Mouse (Mus musculus): ENCODE data around the gene Mbd3.

Gene Mbd3

DNA sequence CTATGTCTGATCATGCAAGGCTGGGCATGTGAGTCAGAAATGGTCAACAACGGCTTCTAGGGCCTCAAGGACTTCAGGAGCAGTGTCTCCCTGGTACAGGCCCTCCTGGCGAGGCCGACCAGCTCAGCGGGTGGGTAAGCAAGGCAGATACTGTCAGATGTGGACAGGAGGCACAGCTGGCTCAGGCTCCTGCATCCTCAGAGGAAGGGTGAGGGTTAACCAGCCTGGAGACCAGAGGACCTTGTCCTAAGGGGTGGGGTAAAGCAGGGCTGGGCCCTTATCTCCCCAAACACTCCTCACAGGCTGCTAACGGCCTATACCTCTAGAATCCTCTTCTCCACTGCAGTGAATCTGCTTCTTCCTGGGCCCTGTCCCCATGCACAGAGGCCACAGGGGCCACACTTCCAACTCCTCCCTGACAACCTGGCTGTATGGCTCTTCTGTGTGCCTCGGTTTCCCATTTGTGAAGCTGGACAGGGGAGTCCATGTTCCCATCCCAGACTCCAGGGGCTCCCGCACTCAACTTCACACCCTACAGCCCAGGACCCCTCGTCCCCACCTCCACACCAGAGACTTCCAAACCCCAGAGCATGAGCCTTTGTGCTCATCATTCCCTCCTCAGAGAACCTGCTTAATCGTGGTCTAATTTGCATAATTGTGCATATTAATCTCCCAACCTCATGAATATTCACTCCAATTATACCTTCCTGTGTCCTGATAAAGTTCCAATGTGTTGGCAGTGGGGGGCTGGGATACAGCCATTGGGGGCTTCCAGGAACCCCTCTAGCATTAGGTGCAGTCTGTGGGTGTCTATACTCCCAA, 22.5 kb upstream of the Mbd3 start:
- DNase-seq = no peak

- DNase-seq = no peak
Measured at GRCm38 (mm10) chr10:80421208-80421607, 21.9 kb upstream of the Mbd3 start.

DNA sequence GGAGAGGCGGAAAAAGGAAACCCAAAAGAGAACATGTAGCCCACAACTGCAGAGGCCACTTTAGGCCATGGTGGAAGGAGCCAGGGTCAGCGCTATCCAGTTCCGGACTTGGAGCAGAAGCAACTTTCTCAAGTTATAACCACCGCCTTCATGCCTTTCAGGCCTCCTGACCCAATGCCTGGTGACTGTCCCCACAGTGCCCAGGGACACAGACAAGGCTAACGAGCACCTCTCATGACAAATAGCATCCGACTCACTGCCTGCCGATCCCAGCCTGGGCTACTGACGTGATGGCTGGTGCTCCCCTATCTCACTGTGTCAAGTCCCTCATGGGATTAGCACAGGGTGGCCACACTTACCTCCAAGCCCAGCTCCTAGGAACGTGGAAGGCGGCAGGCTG, 21.4 kb upstream of the Mbd3 start:
- no peak for DNase-seq

- no peak for DNase-seq
Measured at GRCm38 (mm10) chr10:80419419-80419818, 20.1 kb upstream of the Mbd3 start.

DNA sequence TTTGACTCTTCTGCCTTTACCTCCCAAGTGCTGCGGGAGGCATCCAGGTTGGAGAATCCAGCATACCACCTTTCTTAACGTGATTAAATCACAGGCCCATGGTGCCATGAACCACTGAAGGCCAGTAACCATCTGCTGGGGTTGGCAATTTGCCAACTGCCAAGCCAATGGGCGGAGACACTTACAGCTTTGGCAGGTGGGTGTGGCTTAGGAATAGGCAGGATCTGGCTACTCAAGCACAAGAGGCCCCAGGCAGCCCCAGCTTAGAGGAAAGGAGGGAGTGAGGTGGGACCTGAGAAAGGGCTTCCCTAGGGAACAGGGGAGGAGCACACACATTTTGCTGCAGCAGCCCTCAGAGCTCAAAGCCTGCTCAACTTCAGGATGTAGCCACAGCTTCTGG, 19.0 kb upstream of the Mbd3 start:
- peak; percentile 68 for DNase-seq

DNA sequence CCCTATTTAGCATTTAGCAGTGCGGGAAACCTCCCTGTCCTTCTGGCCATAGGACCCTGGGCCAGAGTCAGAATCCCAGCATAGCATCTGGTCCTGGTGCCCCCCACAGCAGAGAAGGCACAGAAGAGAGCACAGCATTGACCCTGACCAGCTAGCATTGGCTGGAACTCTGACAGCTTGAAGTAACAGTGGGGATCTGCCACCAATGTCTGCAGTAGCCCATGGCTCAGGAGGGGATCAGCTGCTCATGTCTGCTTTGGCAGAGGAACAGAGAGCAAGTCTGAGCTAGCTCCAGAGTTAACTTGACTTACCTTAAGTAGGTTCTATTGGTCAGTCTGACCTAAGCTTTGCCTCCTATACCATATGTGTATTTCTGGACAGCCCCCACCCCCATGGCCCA, 18.5 kb upstream of the Mbd3 start:
- DNase-seq = no peak

DNA sequence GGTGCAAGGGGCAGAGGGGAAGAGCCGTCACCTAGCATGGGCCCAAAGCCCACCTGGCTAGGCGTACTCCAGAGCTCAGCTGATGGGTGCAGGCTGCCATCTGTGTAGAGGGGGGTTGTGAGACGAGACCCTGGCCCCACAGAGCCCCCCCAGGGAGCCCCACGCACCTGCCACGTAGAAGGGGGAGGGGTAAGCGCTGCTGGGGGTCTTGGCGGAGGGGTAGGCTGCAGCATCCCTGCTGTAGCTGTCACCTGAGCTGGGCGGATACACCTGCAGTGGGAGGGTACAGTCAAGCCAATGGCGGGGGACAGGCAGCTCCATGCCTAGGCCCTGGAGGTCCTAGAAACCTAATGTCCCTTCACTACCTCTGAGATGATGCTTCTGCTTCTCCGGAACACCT, 18.0 kb upstream of the Mbd3 start:
- DNase-seq = no peak

- no peak for DNase-seq
Measured at GRCm38 (mm10) chr10:80415566-80415965, 16.2 kb upstream of the Mbd3 start.

DNA sequence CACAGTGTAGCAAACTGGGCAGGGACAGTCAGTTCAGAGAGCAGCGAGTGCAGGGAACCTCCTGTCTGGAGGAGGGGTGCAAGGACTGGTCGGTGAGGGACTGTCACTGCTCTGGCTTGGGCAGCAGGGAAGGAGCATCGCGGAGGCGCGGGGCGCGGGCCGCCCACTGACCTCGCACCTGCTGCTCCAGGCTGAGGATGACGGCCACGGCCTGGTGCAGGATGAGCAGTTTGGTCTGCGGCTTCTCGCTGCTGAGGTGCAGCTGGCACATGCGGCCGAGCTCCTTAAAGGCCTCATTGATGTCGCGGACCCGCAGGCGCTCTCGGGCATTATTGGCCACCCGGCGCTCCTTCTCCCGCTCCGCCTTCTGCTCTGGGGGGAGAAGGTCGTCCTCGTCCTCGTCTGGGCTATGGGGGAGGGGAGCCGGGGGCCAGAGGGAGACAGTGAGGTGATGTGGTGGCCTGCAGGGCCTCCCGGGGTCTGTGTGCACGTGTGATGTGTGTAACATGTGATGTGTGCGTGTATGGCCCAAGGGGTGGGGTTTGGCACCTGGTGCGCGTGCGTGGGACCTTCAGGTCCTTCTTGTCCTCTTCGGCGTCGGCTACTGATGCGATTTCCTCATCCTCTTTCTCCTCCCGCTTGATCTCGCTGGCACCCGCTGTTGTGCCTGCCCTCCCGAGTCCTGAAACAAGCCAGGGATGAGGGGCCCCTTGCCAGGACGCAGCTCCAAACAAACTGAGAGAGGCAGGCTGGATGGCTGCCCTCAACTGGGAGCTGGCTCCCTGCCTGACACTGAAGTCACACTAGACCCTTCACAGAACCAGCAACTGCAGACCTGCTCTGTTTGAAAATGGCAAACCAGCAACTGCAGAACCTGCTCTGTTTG, 13.5 kb upstream of the Mbd3 start:
- DNase-seq = peak; percentile 66

DNA sequence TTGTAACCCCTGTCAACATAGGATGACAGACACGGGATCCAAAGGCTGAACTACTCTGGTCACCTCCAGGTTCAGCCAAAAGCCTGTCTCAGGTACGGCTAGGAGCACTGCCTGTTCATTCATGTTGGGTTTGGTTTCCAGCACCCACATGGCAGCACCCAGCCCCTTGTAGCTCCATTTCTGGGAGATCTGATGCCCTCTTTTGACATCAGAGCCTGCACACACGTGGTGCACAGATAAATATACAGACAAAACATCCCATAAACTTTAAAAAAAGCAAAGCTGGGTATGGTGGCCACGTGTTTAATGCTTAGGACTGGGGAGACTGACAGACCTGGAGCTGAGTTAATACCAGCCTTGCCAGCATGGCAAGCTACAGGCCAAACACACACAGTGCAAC, 8.6 kb upstream of the Mbd3 start:
- no peak for DNase-seq

DNA sequence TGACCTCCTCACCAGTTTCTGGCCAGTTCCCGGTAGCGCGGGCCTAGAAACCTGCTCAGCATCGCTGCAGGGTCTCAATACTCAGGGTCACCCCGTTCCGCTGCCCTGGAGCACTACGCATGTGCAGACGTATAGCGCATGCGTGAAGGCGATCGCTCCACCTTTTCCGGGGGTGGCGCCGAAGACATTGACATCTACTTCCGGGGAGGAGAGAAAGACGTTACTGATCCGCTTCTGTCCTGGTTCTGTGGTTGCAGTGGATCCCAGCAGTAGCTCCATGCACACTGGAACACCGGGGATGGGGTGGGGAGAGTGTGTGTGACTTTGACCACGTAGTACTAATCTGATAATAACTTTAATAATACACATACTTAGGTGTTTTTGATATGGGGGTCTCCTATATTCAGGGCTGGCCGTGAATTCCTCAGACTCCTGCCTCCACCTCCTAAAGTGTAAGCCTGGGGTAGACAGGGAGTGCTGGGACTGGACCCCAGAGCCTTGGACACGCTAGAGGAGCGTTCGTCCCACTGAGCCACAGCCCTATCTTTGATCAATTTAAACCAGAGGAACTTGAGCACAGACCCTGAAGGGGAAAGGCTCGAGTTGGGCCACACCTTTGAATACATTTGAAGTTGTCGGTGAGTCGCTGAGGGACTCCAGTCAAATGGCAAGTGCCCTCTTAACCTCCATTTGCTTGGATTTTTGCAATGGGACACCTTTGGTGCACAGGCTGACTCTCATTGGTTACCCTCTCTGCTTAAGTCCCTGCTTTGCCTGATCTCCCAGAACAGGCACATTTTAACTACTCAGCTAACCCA, 7.5 kb upstream of the Mbd3 start, which contains the start of gene Uqcr11:
Gene Uqcr11 (minus strand): TSS at position 147 of the 818 bp plus-strand sequence.
- DNase-seq = peak; percentile 96

DNA sequence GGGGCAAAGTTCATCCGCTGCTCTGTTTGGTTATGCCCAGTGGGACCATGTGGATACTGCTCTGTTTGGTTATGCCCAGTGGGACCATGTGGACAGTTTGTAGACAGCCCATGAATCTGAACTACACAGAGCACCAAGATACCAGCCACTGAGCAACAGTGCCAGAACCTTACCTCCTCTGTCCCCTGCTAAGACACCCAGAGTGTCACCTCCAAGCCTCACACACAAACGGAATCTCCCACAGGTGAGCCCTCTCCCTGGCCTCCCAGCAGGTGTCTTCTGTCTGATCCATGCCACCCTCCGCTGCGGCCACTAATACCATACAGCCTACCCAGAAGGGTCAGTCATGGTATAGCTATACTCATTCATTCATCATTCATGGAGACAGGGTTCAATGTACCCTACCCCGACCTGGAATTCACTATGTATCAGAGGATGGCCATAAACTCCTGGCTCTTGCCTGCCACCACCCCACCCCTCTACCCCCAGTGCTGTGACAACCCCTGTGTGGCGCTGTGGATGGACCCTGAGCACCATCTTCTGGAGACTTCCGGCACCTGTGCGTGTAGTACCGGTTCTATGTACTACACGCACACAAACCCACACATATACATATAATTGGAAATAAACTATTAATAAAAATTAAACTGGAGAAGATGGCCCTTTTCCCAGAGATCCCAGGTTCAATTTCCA, 6.3 kb upstream of the Mbd3 start:
- no peak for DNase-seq

- DNase-seq = peak; percentile 67
Measured at GRCm38 (mm10) chr10:80403044-80403692, 3.8 kb upstream of the Mbd3 start.

GRCm38 (mm10) chr10:80400704-80401161, 1.4 kb upstream of the Mbd3 start:
- no peak for DNase-seq

DNA sequence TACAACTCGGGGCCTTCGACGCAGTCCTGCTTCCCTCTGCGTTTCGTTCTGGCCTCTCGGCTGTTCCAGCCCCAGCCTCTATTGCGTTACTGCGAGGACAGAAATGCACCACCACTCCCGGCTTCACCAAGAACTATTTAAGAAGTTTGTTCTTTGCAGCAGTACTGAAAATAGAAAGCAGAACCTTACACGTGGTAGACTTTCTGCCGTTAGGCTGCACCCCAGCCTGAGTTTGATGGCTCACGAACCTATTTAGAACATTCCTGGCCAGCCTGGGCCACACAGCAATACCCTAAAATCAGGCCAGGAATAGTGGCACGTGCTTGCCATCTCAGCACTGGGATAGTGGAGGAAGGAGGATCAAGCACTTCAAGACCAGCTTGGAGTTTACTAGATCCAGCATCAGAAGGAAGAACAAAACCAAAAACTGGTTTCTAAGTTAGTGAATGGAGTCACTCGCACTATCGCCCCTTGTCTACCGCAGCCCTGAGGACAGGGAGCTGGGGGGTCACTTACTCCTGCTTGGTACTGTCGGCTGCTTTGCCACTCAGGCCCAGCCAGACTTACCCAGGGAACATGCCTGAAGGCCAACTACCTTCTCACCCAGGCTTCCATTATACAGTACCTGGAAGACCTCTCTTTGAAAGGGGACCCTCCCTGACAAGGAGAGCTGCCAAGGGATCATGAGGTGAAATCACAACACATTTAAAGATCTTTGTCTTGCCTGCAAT, 788 bp upstream of the Mbd3 start:
- no peak for DNase-seq

GRCm38 (mm10) chr10:80398719-80399190, 595 bp downstream of the Mbd3 start:
- peak; percentile 98 for DNase-seq

DNA sequence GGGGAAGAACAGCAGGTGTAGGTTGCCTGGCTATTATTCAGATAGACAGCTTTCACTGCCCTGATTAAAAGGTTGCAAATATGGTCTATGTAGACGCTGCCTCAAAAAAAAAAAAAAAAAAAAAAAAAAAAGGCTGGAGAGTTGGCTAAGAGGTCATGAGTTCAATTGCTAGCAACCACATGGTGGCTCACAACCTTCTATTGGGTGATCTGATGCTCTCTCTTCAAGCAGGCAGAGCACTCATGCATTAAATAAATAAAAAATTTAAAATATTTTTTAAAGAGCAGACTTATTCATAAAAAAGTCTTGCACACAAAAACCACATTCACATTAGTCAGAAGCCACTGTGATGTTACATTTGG, 1.2 kb downstream of the Mbd3 start:
- DNase-seq = no peak

- no peak for DNase-seq
Measured at GRCm38 (mm10) chr10:80397524-80398173, 1.7 kb downstream of the Mbd3 start.

GRCm38 (mm10) chr10:80396822-80397523, 2.4 kb downstream of the Mbd3 start:
- DNase-seq = no peak
